Mouse (Mus musculus) kidney, embryonic 16.5 days (tissue): ENCODE measurements at regions not wholly inside any gene's neighbourhood (a gene's known extent, or its start where the extent isn't known, plus 50 kb on each side); places are given as distances from the start of the nearest gene placed in this dataset.

Experiments
- ATAC-seq: fragments of 200-750 bp; cut with Nextera tagmentation; 2 replicates; pipeline ENCODE4 v1.8.0; 2017; ENCODE audit warnings: moderate TSS enrichment; ENCODE audit not compliant: low FRiP score, low TSS enrichment
- H3K27ac ChIP-seq: fragments of 300-500 bp; sonication (generic); 2 replicates; pipeline ENCODE4 v1.5.1; 2014; ENCODE audit warnings: low read length
- H3K27me3 ChIP-seq: fragments of 300-500 bp; sonication (generic); 2 replicates; pipeline ENCODE4 v1.6.1; 2014; ENCODE audit warnings: low read length, control low read depth, mixed read lengths; ENCODE audit not compliant: insufficient read depth
- H3K36me3 ChIP-seq: fragments of 300-500 bp; sonication (generic); 2 replicates; pipeline ENCODE4 v1.6.1; 2014; ENCODE audit warnings: low read length, control low read depth, mixed read lengths; ENCODE audit not compliant: insufficient read depth
- H3K4me1 ChIP-seq: fragments of 300-500 bp; sonication (generic); 2 replicates; pipeline ENCODE4 v1.6.1; 2014; ENCODE audit warnings: low read length, control low read depth, mixed read lengths; ENCODE audit not compliant: insufficient read depth
- H3K4me2 ChIP-seq: fragments of 300-500 bp; sonication (generic); replicated peaks from 2 replicates; pipeline ENCODE4 v1.6.1; 2014; ENCODE audit warnings: low read depth, low read length
- H3K4me3 ChIP-seq: fragments of 300-500 bp; sonication (generic); 2 replicates; pipeline ENCODE4 v1.5.1; 2014; ENCODE audit warnings: mild to moderate bottlenecking, low read length
- H3K9ac ChIP-seq: fragments of 300-500 bp; sonication (generic); replicated peaks from 2 replicates; pipeline ENCODE4 v1.6.1; 2014; ENCODE audit warnings: low read length
- H3K9me3 ChIP-seq: fragments of 300-500 bp; sonication (generic); 2 replicates; pipeline ENCODE4 v1.6.1; 2016; ENCODE audit warnings: low read length, control low read depth
- WGBS: fragments of 180-500 bp; shearing (Covaris S2); extraction: QIAGEN DNeasy Blood & Tissue Kit; methylation state at CpG from one replicate; pipeline ENCODE4 v1.1.7; 2014; 5-methylcytosine and 5-hydroxymethylcytosine counted together

DNA sequence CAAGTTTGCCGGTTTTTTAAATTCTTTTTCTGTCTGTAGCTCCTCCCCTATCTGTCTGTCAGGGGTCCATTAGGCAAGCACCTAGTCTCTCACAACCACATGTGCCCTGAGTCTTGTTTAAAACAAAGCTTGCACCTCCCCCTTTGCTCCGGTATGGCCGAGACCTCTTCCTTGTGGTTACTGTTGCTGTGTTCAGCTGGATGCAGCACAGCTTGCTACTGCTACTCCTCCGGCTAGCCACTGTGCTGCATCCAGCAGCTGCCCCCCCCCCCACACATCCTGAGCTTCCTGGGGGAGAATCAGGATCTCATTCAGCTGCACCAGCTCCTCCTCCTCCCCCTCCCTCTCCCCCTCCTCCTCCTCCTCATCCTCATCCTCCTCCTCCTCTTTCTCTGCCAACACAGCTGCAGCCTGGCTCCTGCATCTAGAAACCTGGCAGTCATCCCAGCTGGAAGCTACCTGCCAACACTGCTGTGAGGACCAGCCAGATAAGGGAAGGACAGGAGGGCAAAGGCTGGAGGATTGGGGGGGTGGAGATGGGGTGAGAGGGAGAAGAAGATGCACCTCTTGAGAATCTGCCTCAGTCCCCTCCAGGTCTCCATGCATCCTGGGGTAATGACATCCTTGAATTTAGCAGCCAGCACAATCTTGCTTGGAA lies 114.8 kb upstream of the Tmem260 start:
- H3K36me3 ChIP-seq = no peaks in the 10 kb centered on the region
- WGBS = 3% methylated on average over 4 of the region's 4 CpGs
- peak; percentile 74 for ATAC-seq
- H3K9me3 ChIP-seq = no peaks in the 10 kb centered on the region
- peak overlapping the region; percentile 6; the same call in 1 of the 2 replicates for H3K4me2 ChIP-seq
- H3K4me3 ChIP-seq = no peak overlapping the region
- H3K27ac ChIP-seq = peak overlapping the region; percentile 74
- H3K27me3 ChIP-seq = no peaks in the 10 kb centered on the region
- H3K9ac ChIP-seq = no peak overlapping the region
- H3K4me1 ChIP-seq = peaks cover 46% of the 10 kb centered on the region

DNA sequence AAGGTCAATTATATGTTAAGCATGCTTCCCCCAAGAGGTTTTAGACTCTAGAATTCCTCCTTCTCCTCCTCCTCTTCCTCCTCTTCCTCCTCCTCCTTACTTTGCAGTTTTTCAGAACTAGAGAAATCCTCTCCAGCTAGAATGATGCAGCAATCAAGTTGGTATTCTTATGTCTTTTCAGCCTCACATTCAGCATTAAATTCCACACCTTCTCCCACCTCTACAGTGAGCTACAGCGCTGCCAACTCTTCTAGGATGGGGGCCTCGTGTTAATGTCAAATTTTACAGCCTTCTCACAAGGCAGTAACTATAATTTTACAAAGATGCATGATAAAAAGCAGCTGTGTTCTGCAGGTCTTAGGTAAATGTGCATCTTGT lies 114.3 kb upstream of the Tmem260 start:
- H3K4me3 ChIP-seq = no peak overlapping the region
- 41% methylated on average over 2 of the region's 2 CpGs for WGBS
- no peak for ATAC-seq
- H3K27me3 ChIP-seq = no peaks in the 10 kb centered on the region
- no peak overlapping the region for H3K4me2 ChIP-seq
- H3K27ac ChIP-seq = peak overlapping the region; percentile 74
- H3K9me3 ChIP-seq = no peaks in the 10 kb centered on the region
- no peaks in the 10 kb centered on the region for H3K36me3 ChIP-seq
- H3K9ac ChIP-seq = no peak overlapping the region
- peaks cover 46% of the 10 kb centered on the region for H3K4me1 ChIP-seq

DNA sequence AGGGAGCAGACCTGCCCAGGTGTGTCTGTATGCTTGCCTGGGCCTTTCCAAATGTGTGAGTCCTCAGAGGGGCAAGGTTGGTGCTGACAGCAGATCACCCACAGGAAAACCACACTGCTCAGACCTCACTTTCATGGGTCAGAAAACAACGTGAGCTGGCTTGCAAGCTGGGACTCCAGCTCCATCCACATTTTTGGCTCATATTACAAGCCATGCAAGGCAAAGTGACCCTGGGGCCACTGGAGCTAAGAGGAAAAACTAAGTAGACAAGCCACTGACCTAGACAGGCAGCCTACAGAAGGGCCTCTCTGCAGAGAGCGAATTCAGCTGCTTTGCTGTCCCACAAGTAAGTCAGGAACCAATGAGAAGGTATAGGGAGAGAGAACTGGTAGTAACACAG lies 113.7 kb upstream of the Tmem260 start:
- Histone ChIP-seq H3K9ac (no peak overlapping the region), H3K27me3 (no peaks in the 10 kb centered on the region), H3K27ac (peak overlapping the region; percentile 74), H3K36me3 (no peaks in the 10 kb centered on the region), H3K4me3 (no peak overlapping the region), H3K9me3 (no peaks in the 10 kb centered on the region), H3K4me2 (no peak overlapping the region), H3K4me1 (peaks cover 46% of the 10 kb centered on the region)
- WGBS = 10% methylated on average over 2 of the region's 2 CpGs
- ATAC-seq = peak; percentile 84

DNA sequence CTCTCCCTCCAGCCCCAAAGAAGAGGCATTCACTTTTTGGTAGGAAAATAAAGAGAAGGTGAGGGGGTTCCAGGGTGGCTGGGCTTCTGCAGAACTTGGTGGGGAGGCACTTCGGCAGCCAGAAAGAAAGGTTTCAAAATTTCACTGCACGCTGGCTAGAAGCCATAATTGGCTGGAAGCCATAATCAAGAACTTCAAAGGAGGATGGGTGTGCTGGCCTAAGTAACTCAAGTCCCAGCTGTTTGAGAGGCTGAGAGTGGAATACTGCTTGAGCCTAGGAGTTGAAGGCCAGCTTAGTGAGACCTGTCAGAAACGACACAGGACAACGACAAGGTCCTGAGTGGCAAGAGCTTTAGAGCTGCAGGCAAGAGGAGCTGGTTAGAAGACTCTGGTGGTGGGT lies 113.3 kb upstream of the Tmem260 start:
- no peak overlapping the region for H3K9ac ChIP-seq
- H3K4me1 ChIP-seq = peaks cover 46% of the 10 kb centered on the region
- WGBS = 23% methylated on average over 4 of the region's 4 CpGs
- no peaks in the 10 kb centered on the region for H3K36me3 ChIP-seq
- no peaks in the 10 kb centered on the region for H3K9me3 ChIP-seq
- H3K27me3 ChIP-seq = no peaks in the 10 kb centered on the region
- no peak for ATAC-seq
- no peak overlapping the region for H3K4me3 ChIP-seq
- no peak overlapping the region for H3K4me2 ChIP-seq
- peak overlapping the region; percentile 74 for H3K27ac ChIP-seq

DNA sequence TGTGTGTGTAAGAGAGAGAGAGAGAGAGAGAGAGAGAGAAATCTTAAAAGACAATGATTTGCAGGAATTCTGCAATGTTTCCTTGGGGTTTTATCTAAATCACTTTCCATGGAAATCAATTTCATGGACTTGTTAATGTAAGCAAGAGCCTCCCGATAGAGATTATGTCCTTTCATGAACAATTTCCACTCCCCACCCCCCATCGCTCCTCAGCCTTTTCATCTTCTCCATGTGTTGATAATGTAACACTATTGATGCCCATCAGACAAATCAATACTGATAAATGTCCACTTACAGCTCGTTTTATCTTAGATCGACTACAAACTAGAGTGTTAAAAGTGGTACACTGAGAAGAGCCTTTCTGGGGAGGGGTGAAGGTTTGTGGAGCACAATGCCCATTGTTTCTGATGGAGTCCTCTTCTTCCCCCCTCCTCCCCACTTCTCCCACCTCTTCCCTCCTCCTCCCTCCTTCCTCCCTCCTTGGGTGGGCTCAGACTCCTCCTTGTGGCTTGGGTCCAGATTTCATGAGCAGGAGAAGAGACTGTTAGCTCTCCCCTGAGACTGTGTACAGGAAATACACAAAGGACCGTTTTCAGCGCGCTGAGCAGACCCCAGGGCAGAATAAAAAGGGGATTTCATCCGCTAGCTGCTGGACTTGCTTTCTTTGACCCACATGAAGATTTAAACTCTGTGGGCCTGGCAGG lies 111.7 kb upstream of the Tmem260 start:
- Histone ChIP-seq H3K4me3 (no peak overlapping the region), H3K27me3 (no peaks in the 10 kb centered on the region), H3K9me3 (no peaks in the 10 kb centered on the region), H3K9ac (no peak overlapping the region), H3K4me1 (peaks cover 46% of the 10 kb centered on the region), H3K36me3 (no peaks in the 10 kb centered on the region), H3K27ac (0 out of 2 replicates have a peak overlapping the region, but pooled peaks have one; percentile 23), H3K4me2 (no peak overlapping the region)
- ATAC-seq = no peak
- 52% methylated on average over 8 of the region's 8 CpGs for WGBS

DNA sequence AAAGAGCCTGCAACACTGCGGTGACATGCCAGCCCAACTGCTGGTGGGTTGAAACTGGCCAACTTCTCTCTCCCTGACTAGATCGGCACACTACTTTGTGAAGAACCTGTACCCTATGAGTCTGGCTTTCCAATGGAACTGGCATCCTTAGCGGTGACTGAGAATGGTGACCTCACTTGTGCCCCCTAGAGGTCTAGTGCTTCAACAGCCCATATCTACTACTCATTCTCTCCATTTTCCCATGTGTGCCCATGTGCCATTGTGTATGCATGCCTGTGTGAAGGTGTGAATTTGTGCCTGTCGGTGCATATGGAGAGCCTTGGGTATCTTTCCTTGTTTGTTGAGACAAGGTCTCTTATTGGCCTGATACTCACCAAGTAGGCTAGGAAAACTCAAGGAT lies 106.5 kb upstream of the Tmem260 start:
- ATAC-seq = no peak
- no peak overlapping the region for H3K9ac ChIP-seq

DNA sequence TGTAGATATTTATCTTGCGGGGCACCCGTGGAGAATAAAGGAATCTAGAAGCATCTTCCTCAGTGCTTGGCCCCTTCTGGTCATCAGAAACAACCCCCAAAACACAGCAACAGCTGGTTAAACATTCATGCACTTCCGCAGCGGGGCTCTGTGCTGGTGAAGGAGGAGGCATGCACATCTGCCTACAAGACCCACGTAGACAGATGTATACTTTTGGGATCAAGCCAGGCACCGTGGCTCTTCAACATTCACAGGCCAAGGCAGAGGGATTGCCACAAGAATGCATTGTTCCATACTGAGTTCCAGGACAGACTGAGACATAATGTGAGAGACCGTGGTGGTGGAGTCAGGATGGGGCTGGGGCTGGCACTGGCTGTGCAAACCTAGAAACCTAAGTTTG lies 103.0 kb upstream of the Tmem260 start:
- no peaks in the 10 kb centered on the region for H3K36me3 ChIP-seq
- H3K4me2 ChIP-seq = no peak overlapping the region
- ATAC-seq = no peak
- H3K4me1 ChIP-seq = no peaks in the 10 kb centered on the region
- H3K9me3 ChIP-seq = no peaks in the 10 kb centered on the region
- no peak overlapping the region for H3K9ac ChIP-seq
- WGBS = 67% methylated on average over 7 of the region's 7 CpGs
- no peak overlapping the region for H3K27ac ChIP-seq
- H3K4me3 ChIP-seq = no peak overlapping the region
- no peaks in the 10 kb centered on the region for H3K27me3 ChIP-seq

More for the DNA sequence above, 106.5 kb upstream of the Tmem260 start:
- Histone ChIP-seq H3K27me3 (no peaks in the 10 kb centered on the region), H3K4me2 (no peak overlapping the region), H3K27ac (no peak overlapping the region), H3K4me3 (no peak overlapping the region), H3K9me3 (no peaks in the 10 kb centered on the region), H3K4me1 (peaks cover 6% of the 10 kb centered on the region; the same call in 1 of the 2 replicates), H3K36me3 (no peaks in the 10 kb centered on the region)
- 82% methylated on average over 4 of the region's 4 CpGs for WGBS

DNA sequence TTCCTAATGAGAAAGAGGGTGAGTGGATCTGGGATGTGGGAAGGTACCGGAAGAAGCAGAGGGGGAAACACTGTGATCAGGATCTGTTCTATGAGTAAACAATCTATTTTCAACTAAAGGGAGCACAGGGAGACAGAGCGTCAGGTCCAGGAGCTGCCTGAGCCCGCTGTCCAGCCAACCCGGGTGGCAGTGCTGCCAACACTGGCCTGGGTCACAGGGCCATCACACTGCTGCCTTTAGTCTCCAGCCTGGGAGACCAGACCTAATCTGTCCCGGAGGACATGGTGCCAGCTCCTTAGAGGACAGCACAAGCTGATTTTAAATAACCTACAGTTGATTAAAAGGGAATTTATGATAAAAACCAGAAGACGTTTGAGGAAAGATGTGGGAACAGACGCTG lies 100.0 kb upstream of the Tmem260 start:
- H3K36me3 ChIP-seq = no peaks in the 10 kb centered on the region
- H3K4me3 ChIP-seq = no peak overlapping the region
- H3K27me3 ChIP-seq = no peaks in the 10 kb centered on the region
- no peaks in the 10 kb centered on the region for H3K4me1 ChIP-seq
- 84% methylated on average over 7 of the region's 7 CpGs for whole genome bisulfite sequencing
- no peak overlapping the region for H3K9ac ChIP-seq
- no peaks in the 10 kb centered on the region for H3K9me3 ChIP-seq
- H3K4me2 ChIP-seq = no peak overlapping the region
- no peak overlapping the region for H3K27ac ChIP-seq
- ATAC-seq = no peak

DNA sequence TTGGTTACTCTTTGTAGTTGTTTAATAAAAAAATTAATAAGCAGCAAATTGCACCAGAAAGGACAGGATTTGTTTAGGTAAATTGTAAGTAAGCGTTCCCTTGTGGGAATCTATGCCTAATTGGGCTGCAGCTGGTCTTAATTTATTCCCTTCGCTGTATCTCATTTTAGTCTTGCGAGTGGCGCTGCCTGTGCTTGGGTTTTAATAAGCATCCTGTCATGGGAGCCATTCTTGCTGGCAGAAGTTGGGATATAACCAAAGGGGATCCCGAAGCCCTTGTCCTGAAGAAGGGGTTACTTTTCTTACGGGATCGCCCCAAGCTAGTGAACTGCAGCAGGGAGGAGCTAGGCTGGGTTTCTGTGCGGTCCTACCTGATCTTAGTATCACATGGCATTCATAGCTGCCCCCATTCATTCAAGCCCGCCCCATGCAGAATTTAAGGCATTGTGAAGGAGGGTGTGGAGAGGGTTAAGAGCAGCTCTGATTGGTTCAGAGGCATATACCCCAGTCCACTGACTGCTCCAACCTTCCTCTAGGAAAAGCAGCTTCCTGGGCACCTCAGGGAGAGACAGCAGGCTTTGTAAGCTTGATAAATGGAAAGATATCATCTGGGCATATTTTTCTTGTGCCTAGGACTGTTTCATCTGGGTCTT lies 96.4 kb upstream of the Tmem260 start:
- Histone ChIP-seq H3K4me3 (no peak overlapping the region), H3K9ac (no peak overlapping the region), H3K27me3 (no peaks in the 10 kb centered on the region), H3K36me3 (no peaks in the 10 kb centered on the region), H3K27ac (no peak overlapping the region), H3K9me3 (no peaks in the 10 kb centered on the region), H3K4me1 (no peaks in the 10 kb centered on the region), H3K4me2 (no peak overlapping the region)
- no peak for ATAC-seq
- WGBS = 85% methylated on average over 9 of the region's 9 CpGs

DNA sequence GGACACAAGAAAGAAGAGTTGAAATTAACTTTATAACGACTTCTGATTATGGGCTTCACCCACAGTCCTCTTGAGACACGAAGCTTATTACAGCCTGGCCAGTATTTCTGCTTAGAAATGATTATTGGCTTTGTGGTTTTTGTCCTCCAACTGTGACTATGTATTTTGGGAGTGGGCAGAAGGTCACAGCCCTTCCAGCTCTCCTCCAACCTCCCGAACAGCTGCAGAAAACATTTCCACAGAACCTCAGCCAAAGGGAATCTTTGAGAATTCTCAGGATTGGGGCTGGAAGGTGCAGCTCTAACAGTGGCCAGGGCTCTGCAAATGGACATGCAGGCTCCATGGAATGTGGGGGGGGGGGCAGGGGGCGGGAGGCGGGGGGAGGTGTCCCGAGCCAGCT lies 94.3 kb upstream of the Tmem260 start:
- H3K4me3 ChIP-seq = no peak overlapping the region
- no peak overlapping the region for H3K27ac ChIP-seq
- no peaks in the 10 kb centered on the region for H3K4me1 ChIP-seq
- H3K36me3 ChIP-seq = no peaks in the 10 kb centered on the region
- no peak overlapping the region for H3K9ac ChIP-seq
- no peak for ATAC-seq
- no peak overlapping the region for H3K4me2 ChIP-seq
- H3K27me3 ChIP-seq = no peaks in the 10 kb centered on the region
- H3K9me3 ChIP-seq = no peaks in the 10 kb centered on the region
- 69% methylated on average over 6 of the region's 6 CpGs for WGBS
